Mouse (Mus musculus): ENCODE data around the gene Fabp3.

GRCm38 (mm10) chr4:130319564-130319963 is 11.2 kb downstream of the Fabp3 start:
- TF ChIP-seq CTCF (IDR thresholded peaks at IDR 0.05; ENCODE audit: control insufficient read depth, insufficient read depth, low read length), result no peak
- TF ChIP-seq POLR2A (IDR thresholded peaks at IDR 0.05; ENCODE audit: borderline replicate concordance, control insufficient read depth, low read depth, low read length), result no peak
